Mouse (Mus musculus) olfactory bulb, adult 2 months (tissue): ENCODE results near the gene Dpp4. TPM values are rescaled to one million over a fixed set of nuclear protein-coding genes. Genes with fewer than 3 reads are reported as not detected.

Source experiments
- H3K27ac ChIP-seq: fragments of 200-500 bp; 2 replicates; pipeline ENCODE4 v1.5.1; 2012; ENCODE audit warnings: low read depth, low read length; ENCODE audit not compliant: insufficient read depth
- H3K4me1 ChIP-seq: fragments of 200-500 bp; 2 replicates; pipeline ENCODE4 v1.6.1; 2012; ENCODE audit warnings: low read length; ENCODE audit not compliant: control insufficient read depth, insufficient read depth
- H3K4me3 ChIP-seq: fragments of 200-500 bp; 2 replicates; pipeline ENCODE4 v1.5.1; 2012; ENCODE audit warnings: mild to moderate bottlenecking, low read depth, low read length, moderate library complexity; ENCODE audit not compliant: insufficient read depth
- CTCF ChIP-seq: fragments of 200-500 bp; IDR thresholded peaks from 2 replicates; pipeline ENCODE4 v1.5.1; 2012; ENCODE audit warnings: low read depth, mild to moderate bottlenecking, low read length, moderate library complexity; ENCODE audit not compliant: insufficient read depth
- POLR2A ChIP-seq: fragments of 200-500 bp; IDR thresholded peaks from 2 replicates; pipeline ENCODE4 v1.6.1; 2012; ENCODE audit warnings: mild to moderate bottlenecking, low read depth, low read length, moderate library complexity; ENCODE audit not compliant: insufficient read depth
- WGBS: fragments of 180-500 bp; shearing (Covaris S2); methylation state at CpG from one replicate; pipeline ENCODE4 v1.1.7; 2018; 5-methylcytosine and 5-hydroxymethylcytosine counted together
- polyA plus RNA-seq: library from polyadenylated mRNA; stranded (reverse); fragments of >200 nt; gene quantifications from 2 replicates; pipeline ENCODE4 v1.2.4, GENCODE M21; 2012; ENCODE audit warnings: low replicate concordance; ENCODE audit not compliant: missing spikeins, insufficient read depth, insufficient read length

The Dpp4 gene
- polyA plus RNA-seq, 1 experiment = not detected

DNA sequence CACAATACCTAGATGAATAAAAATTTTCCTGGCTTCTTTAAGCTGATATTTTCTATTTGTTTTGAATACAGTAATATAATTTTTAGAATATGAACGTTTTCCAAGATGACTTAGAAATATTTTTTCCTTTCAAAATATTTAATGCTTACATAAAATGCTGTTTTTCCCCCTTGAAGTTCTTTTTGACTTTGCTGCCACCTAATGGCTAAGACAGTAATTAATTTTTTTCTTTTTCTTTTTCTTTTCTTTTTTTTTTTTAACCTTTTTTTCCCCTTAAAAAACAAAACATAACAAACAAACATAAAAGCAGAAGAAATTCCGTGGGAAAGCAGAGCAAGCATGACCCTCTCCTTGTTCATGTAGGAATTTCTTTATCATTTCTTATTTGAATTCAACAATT is 126.2 kb downstream of the Dpp4 start:
- H3K4me3 ChIP-seq = no peak overlapping the region
- no peak for TF ChIP-seq CTCF
- no peak for TF ChIP-seq POLR2A
- no peak overlapping the region for H3K27ac ChIP-seq
- 5% methylated on average over 2 of the region's 2 CpGs for WGBS
- H3K4me1 ChIP-seq = no peaks in the 10 kb centered on the region

- TF ChIP-seq POLR2A = no peak
- TF ChIP-seq CTCF = no peak
- Histone ChIP-seq H3K27ac (no peak overlapping the region), H3K4me3 (no peak overlapping the region), H3K4me1 (no peaks in the 10 kb centered on the region)
- WGBS = 60% methylated on average over 2 of the region's 2 CpGs
Measured at GRCm38 (mm10) chr2:62285026-62285425, 127.0 kb downstream of the Dpp4 start.

Other genes starting within 250 kb of the Dpp4 start
- not detected in 2 replicates for gene Gcg, start 71.4 kb upstream of the Dpp4 start, polyA plus RNA-seq
- not detected in 2 replicates for gene Fap, start 161.8 kb upstream of the Dpp4 start, polyA plus RNA-seq
- not detected in 2 replicates for gene Ifih1, start 234.0 kb upstream of the Dpp4 start, polyA plus RNA-seq